Mouse (Mus musculus): ENCODE measurements around the gene Lrp1. TPM values are rescaled to one million over a fixed set of nuclear protein-coding genes. Genes with fewer than 3 reads are reported as not detected.

Gene Lrp1
- polyA plus RNA-seq, 1 experiment from 2014 or later = 57.6 TPM

Other genes with a start within 250 kb of the Lrp1 start
- gene R3hdm2, start 240.8 kb downstream of the Lrp1 start, polyA plus RNA-seq (2014; fragmentation: Nextera tagmentation; extraction: Ambion mirVana) = 35.8 and 45.7 TPM in 2 replicates
- gene Stac3, start 119.5 kb downstream of the Lrp1 start, polyA plus RNA-seq (2014; fragmentation: Nextera tagmentation; extraction: Ambion mirVana) = 0.21 and 0.34 TPM in 2 replicates
- 0.48 and 0.96 TPM in 2 replicates for gene Ndufa4l2, start 106.2 kb downstream of the Lrp1 start, polyA plus RNA-seq (2014; fragmentation: Nextera tagmentation; extraction: Ambion mirVana)
- 102 and 104 TPM in 2 replicates for gene Shmt2, start 98.7 kb downstream of the Lrp1 start, polyA plus RNA-seq (2014; fragmentation: Nextera tagmentation; extraction: Ambion mirVana)
- 0.95 and 1.2 TPM in 2 replicates for gene Nxph4, start 86.6 kb downstream of the Lrp1 start, polyA plus RNA-seq (2014; fragmentation: Nextera tagmentation; extraction: Ambion mirVana)
- gene Stat6, start 21.8 kb upstream of the Lrp1 start, polyA plus RNA-seq (2014; fragmentation: Nextera tagmentation; extraction: Ambion mirVana) = 5.7 and 7.2 TPM in 2 replicates
- gene Nemp1, start 45.8 kb upstream of the Lrp1 start, polyA plus RNA-seq (2014; fragmentation: Nextera tagmentation; extraction: Ambion mirVana) = 12.5 and 15.0 TPM in 2 replicates
- gene Nab2, start 47.4 kb upstream of the Lrp1 start, polyA plus RNA-seq (2014; fragmentation: Nextera tagmentation; extraction: Ambion mirVana) = 12.7 and 13.1 TPM in 2 replicates
- gene Myo1a, start 84.0 kb upstream of the Lrp1 start, polyA plus RNA-seq (2014; fragmentation: Nextera tagmentation; extraction: Ambion mirVana) = 0.40 and 0.61 TPM in 2 replicates
- 1.9 and 2.9 TPM in 2 replicates for gene Tac2, start 103.3 kb upstream of the Lrp1 start, polyA plus RNA-seq (2014; fragmentation: Nextera tagmentation; extraction: Ambion mirVana)
- gene Zbtb39, start 118.4 kb upstream of the Lrp1 start, polyA plus RNA-seq (2014; fragmentation: Nextera tagmentation; extraction: Ambion mirVana) = 7.2 and 7.7 TPM in 2 replicates
- 0.27 and 0.33 TPM in 2 replicates for gene Gpr182, start 130.6 kb upstream of the Lrp1 start, polyA plus RNA-seq (2014; fragmentation: Nextera tagmentation; extraction: Ambion mirVana)
- gene Rdh1, start 138.6 kb upstream of the Lrp1 start, polyA plus RNA-seq (2014; fragmentation: Nextera tagmentation; extraction: Ambion mirVana) = not detected in 2 replicates
- not detected in 2 replicates for gene Rdh16f1, start 138.6 kb upstream of the Lrp1 start, polyA plus RNA-seq (2014; fragmentation: Nextera tagmentation; extraction: Ambion mirVana)
- 0.11 TPM in 1 of 2 replicates, not detected in the other for gene Rdh9, start 155.2 kb upstream of the Lrp1 start, polyA plus RNA-seq (2014; fragmentation: Nextera tagmentation; extraction: Ambion mirVana)
- not detected in 2 replicates for gene Rdh16, start 180.0 kb upstream of the Lrp1 start, polyA plus RNA-seq (2014; fragmentation: Nextera tagmentation; extraction: Ambion mirVana)
- not detected in 2 replicates for gene Rdh19, start 228.8 kb upstream of the Lrp1 start, polyA plus RNA-seq (2014; fragmentation: Nextera tagmentation; extraction: Ambion mirVana)
- not detected in 2 replicates for gene Rdh16f2, start 245.3 kb upstream of the Lrp1 start, polyA plus RNA-seq (2014; fragmentation: Nextera tagmentation; extraction: Ambion mirVana)